Mouse (Mus musculus) liver, embryonic 14.5 days (tissue): ENCODE measurements at regions not wholly inside any gene's neighbourhood (a gene's known extent, or its start where the extent isn't known, plus 50 kb on each side); places are given as distances from the start of the nearest gene placed in this dataset.

Experiments
- ATAC-seq: fragments of 200-750 bp; cut with Nextera tagmentation; 2 replicates; pipeline ENCODE4 v1.8.0; 2017; ENCODE audit warnings: moderate number of reproducible peaks, mild to moderate bottlenecking, moderate library complexity; ENCODE audit not compliant: insufficient read depth
- DNase-seq, 3 experiments: peaks; one replicate each; pipeline ENCODE4 v3.0.0-alpha.2; 2012 to 2013; ENCODE audit warnings: low read depth in 3 of 3, low spot score in 3 of 3
- H3K27ac ChIP-seq: fragments of 300-500 bp; sonication (generic); 2 replicates; pipeline ENCODE4 v1.5.1; 2014; ENCODE audit warnings: moderate library complexity, mild to moderate bottlenecking, control low read depth, inconsistent platforms
- H3K27me3 ChIP-seq: fragments of 300-500 bp; sonication (generic); 2 replicates; pipeline ENCODE4 v1.6.1; 2014; ENCODE audit warnings: mild to moderate bottlenecking, low read length, moderate library complexity; ENCODE audit not compliant: control insufficient read depth, insufficient read depth
- H3K36me3 ChIP-seq: fragments of 300-500 bp; sonication (generic); replicated peaks from 2 replicates; pipeline ENCODE4 v1.6.1; 2014; ENCODE audit warnings: low read depth; ENCODE audit not compliant: control insufficient read depth, insufficient read depth
- H3K4me1 ChIP-seq, 2 experiments: fragments of 200-500 bp in 1 of 2; fragments of 300-500 bp in 1 of 2; sonication (generic) in 1 of 2; replicated peaks; 2 replicates each; pipeline ENCODE4 v1.6.1; 2012 to 2014; ENCODE audit warnings: antibody characterized with exemption in 1 of 2, inconsistent platforms in 1 of 2, low read length in 1 of 2; ENCODE audit not compliant: control insufficient read depth in 2 of 2, insufficient read depth in 2 of 2
- H3K4me2 ChIP-seq: fragments of 300-500 bp; sonication (generic); 2 replicates; pipeline ENCODE4 v1.6.1; 2014; ENCODE audit warnings: low read depth, mild to moderate bottlenecking, control low read depth, moderate library complexity
- H3K4me3 ChIP-seq, 2 experiments: fragments of 200-500 bp in 1 of 2; fragments of 300-500 bp in 1 of 2; sonication (generic) in 1 of 2; 2 replicates each; pipeline ENCODE4 v1.5.1; 2012 to 2014; ENCODE audit warnings: low read depth in 2 of 2, low read length in 2 of 2, mild to moderate bottlenecking in 2 of 2, control low read depth in 1 of 2, inconsistent platforms in 1 of 2, moderate library complexity in 1 of 2; ENCODE audit not compliant: insufficient read depth in 1 of 2
- H3K9ac ChIP-seq: fragments of 300-500 bp; sonication (generic); replicated peaks from 2 replicates; pipeline ENCODE4 v1.6.1; 2014; ENCODE audit warnings: mild to moderate bottlenecking, control low read depth, moderate library complexity
- H3K9me3 ChIP-seq: fragments of 300-500 bp; sonication (generic); 2 replicates; pipeline ENCODE4 v1.6.1; 2016; ENCODE audit warnings: low read length, mixed read lengths; ENCODE audit not compliant: control insufficient read depth
- CTCF ChIP-seq: IDR thresholded peaks from 2 replicates; pipeline ENCODE4 v1.5.1; 2016; ENCODE audit warnings: antibody characterized with exemption, low read depth, control low read depth
- EP300 ChIP-seq: IDR thresholded peaks from 2 replicates; pipeline ENCODE4 v1.6.1; 2016; ENCODE audit warnings: antibody characterized with exemption, low read depth
- WGBS: fragments of 180-500 bp; shearing (Covaris S2); extraction: QIAGEN DNeasy Blood & Tissue Kit; methylation state at CpG from one replicate; pipeline ENCODE4 v1.1.7; 2014; ENCODE audit not compliant: insufficient replicate concordance; 5-methylcytosine and 5-hydroxymethylcytosine counted together

- 28% methylated on average over 6 of the region's 6 CpGs for WGBS
Measured at GRCm38 (mm10) chr8:26345078-26345477, 225.7 kb downstream of the Gm45692 start.

GRCm38 (mm10) chr8:26349231-26349630 lies 229.9 kb downstream of the Gm45692 start:
- Histone ChIP-seq H3K4me1 (peaks cover 0 to 2% of the 10 kb centered on the region in 2 experiments; a peak in 1 of 4 replicates), H3K9me3 (no peaks in the 10 kb centered on the region), H3K4me3 (no peak overlapping the region), H3K4me2 (no peak overlapping the region), H3K36me3 (no peaks in the 10 kb centered on the region), H3K27me3 (no peaks in the 10 kb centered on the region), H3K9ac (no peak overlapping the region), H3K27ac (no peak overlapping the region)
- no peak for ATAC-seq
- WGBS = 66% methylated on average over 7 of the region's 7 CpGs
- no peak for DNase-seq
- no peak for TF ChIP-seq EP300
- TF ChIP-seq CTCF = no peak

More at GRCm38 (mm10) chr8:26345078-26345477, 225.7 kb downstream of the Gm45692 start:
- no peak overlapping the region for H3K27ac ChIP-seq
- H3K9ac ChIP-seq = no peak overlapping the region
- H3K4me2 ChIP-seq = no peak overlapping the region
- DNase-seq = peak; percentile 4 to 17 (median 12)
- ATAC-seq = no peak
- no peaks in the 10 kb centered on the region for H3K27me3 ChIP-seq
- no peak overlapping the region for H3K4me3 ChIP-seq
- no peaks in the 10 kb centered on the region for H3K4me1 ChIP-seq
- TF ChIP-seq EP300 (no peak), CTCF (peak; percentile 91)
- no peaks in the 10 kb centered on the region for H3K9me3 ChIP-seq
- no peaks in the 10 kb centered on the region for H3K36me3 ChIP-seq

GRCm38 (mm10) chr8:26349854-26350253 lies 230.5 kb downstream of the Gm45692 start:
- DNase-seq = no peak
- no peaks in the 10 kb centered on the region for H3K9me3 ChIP-seq
- no peak overlapping the region for H3K9ac ChIP-seq
- ATAC-seq = no peak
- no peak overlapping the region for H3K4me2 ChIP-seq
- no peaks in the 10 kb centered on the region for H3K36me3 ChIP-seq
- H3K27me3 ChIP-seq = no peaks in the 10 kb centered on the region
- peaks cover 0 to 2% of the 10 kb centered on the region in 2 experiments; a peak in 1 of 4 replicates for H3K4me1 ChIP-seq
- H3K4me3 ChIP-seq = no peak overlapping the region
- no peak overlapping the region for H3K27ac ChIP-seq
- TF ChIP-seq CTCF = no peak
- TF ChIP-seq EP300 = no peak
- 62% methylated on average over 3 of the region's 3 CpGs for WGBS

GRCm38 (mm10) chr8:26350616-26351015 lies 231.3 kb downstream of the Gm45692 start:
- Histone ChIP-seq H3K4me2 (no peak overlapping the region), H3K36me3 (no peaks in the 10 kb centered on the region), H3K4me1 (peaks cover 0 to 2% of the 10 kb centered on the region in 2 experiments; a peak in 1 of 4 replicates), H3K27me3 (no peaks in the 10 kb centered on the region), H3K4me3 (no peak overlapping the region), H3K27ac (no peak overlapping the region), H3K9ac (no peak overlapping the region), H3K9me3 (no peaks in the 10 kb centered on the region)
- TF ChIP-seq EP300 (no peak), CTCF (no peak)
- DNase-seq (no peak), ATAC-seq (no peak)
- 45% methylated on average over 4 of the region's 4 CpGs for WGBS

GRCm38 (mm10) chr8:26351643-26352540 lies 232.6 kb downstream of the Gm45692 start:
- ATAC-seq = no peak
- H3K4me2 ChIP-seq = no peak overlapping the region

More at GRCm38 (mm10) chr8:26351643-26352540, 232.6 kb downstream of the Gm45692 start:
- no peak overlapping the region for H3K4me3 ChIP-seq
- no peak overlapping the region for H3K27ac ChIP-seq
- 52% methylated on average over 21 of the region's 21 CpGs for WGBS
- H3K27me3 ChIP-seq = no peaks in the 10 kb centered on the region
- TF ChIP-seq CTCF (no peak), EP300 (no peak)
- no peaks in the 10 kb centered on the region for H3K36me3 ChIP-seq
- H3K9me3 ChIP-seq = no peaks in the 10 kb centered on the region
- H3K4me1 ChIP-seq = peaks cover 0 to 2% of the 10 kb centered on the region in 2 experiments; a peak in 1 of 4 replicates
- no peak overlapping the region for H3K9ac ChIP-seq
- no peak for DNase-seq
